Mouse (Mus musculus) retina, embryonic 14.5 days (tissue): ENCODE measurements around the gene Rorb.
A peak's percentile ranks its signal among the peaks of the same experiment; 100 is the strongest.

ENCODE experiments used
- DNase-seq: peaks from one replicate; pipeline ENCODE4 v3.0.0-alpha.2; 2015; ENCODE audit warnings: low spot score

Rorb gene

GRCm38 (mm10) chr19:19005144-19005543, 105.9 kb downstream of the Rorb start:
- peak; percentile 56 for DNase-seq

- no peak for DNase-seq
Measured at GRCm38 (mm10) chr19:19004023-19004656, 106.9 kb downstream of the Rorb start.

- DNase-seq, result no peak
Measured at GRCm38 (mm10) chr19:18998966-18999365, 112.0 kb downstream of the Rorb start.

- no peak for DNase-seq
Measured at GRCm38 (mm10) chr19:18997711-18998110, 113.3 kb downstream of the Rorb start.

GRCm38 (mm10) chr19:18979996-18980395, 131.0 kb downstream of the Rorb start:
- DNase-seq, result peak; percentile 38

GRCm38 (mm10) chr19:18974796-18975660, 136.0 kb downstream of the Rorb start:
- peak; percentile 79 for DNase-seq

- DNase-seq, result peak; percentile 84
Measured at GRCm38 (mm10) chr19:18969386-18969785, 141.6 kb downstream of the Rorb start.

- DNase-seq, result no peak
Measured at GRCm38 (mm10) chr19:18967307-18967706, 143.7 kb downstream of the Rorb start.

- DNase-seq, result peak; percentile 44
Measured at GRCm38 (mm10) chr19:18959862-18960261, 151.1 kb downstream of the Rorb start.

- DNase-seq, result no peak
Measured at GRCm38 (mm10) chr19:18952806-18953205, 158.2 kb downstream of the Rorb start.

GRCm38 (mm10) chr19:18947193-18947592, 163.8 kb downstream of the Rorb start:
- no peak for DNase-seq

- no peak for DNase-seq
Measured at GRCm38 (mm10) chr19:18945265-18945664, 165.7 kb downstream of the Rorb start.

GRCm38 (mm10) chr19:18941391-18941790, 169.6 kb downstream of the Rorb start:
- DNase-seq, result no peak

- no peak for DNase-seq
Measured at GRCm38 (mm10) chr19:18911755-18912340, 199.1 kb downstream of the Rorb start.

GRCm38 (mm10) chr19:18909641-18910040, 201.4 kb downstream of the Rorb start:
- DNase-seq, result no peak

GRCm38 (mm10) chr19:18905511-18905910, 205.5 kb downstream of the Rorb start:
- DNase-seq, result no peak

GRCm38 (mm10) chr19:18902694-18903067, 208.3 kb downstream of the Rorb start:
- no peak for DNase-seq

GRCm38 (mm10) chr19:18902041-18902693, 208.8 kb downstream of the Rorb start:
- DNase-seq, result no peak

- DNase-seq, result no peak
Measured at GRCm38 (mm10) chr19:18898238-18898637, 212.8 kb downstream of the Rorb start.

GRCm38 (mm10) chr19:18890216-18890615, 220.8 kb downstream of the Rorb start:
- no peak for DNase-seq

- DNase-seq, result no peak
Measured at GRCm38 (mm10) chr19:18889632-18890031, 221.4 kb downstream of the Rorb start.

GRCm38 (mm10) chr19:18889117-18889627, 221.8 kb downstream of the Rorb start:
- DNase-seq, result peak; percentile 53
